In the genomic region with DNA sequence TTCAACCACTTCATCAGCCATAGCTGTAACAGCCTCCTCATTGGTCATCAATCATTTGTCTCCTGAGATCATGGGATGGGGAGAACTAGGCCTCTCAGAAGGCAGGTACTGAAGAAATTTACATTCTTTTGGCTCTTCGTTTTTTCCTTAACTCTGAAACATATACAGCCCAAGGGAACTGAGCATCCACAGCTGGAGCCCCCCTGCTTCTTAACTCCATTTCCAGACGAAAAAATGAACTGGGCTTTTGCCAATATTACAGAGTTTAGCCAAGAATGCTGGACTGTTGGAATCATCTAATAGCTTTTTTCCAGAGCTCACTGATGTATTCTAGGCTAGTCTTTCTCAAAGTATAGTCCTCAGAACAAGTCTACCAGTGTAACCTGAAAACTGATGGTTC, we compare ENCODE assay signal across 18 mouse cellular contexts. TPM values are rescaled to one million over a fixed set of nuclear protein-coding genes. Genes with fewer than 3 reads are reported as not detected.
DNase-seq lines count a peak whose midpoint lies in the region; ATAC-seq and TF ChIP-seq lines count a peak whose summit lies in the region.
"Had no signal": no experiment of that assay in that cellular context is flagged by ENCODE, and none has a peak within 500 bp of the region (broad histone marks: within the 10 kb centered on the region; RNA-seq: fewer than 3 reads in every experiment).

No protein-coding gene starts in this region.

- H3K27ac ChIP-seq in kidney, postnatal 0 days, result no peak overlapping the region
- H3K27ac ChIP-seq in limb, embryonic 14.5 days (replicated peaks; ENCODE audit: low read depth, low read length), result peak overlapping the region; percentile 73; the same call in 1 of the 2 replicates
- H3K27ac ChIP-seq: forebrain, embryonic 10.5 days; hindbrain, embryonic 10.5 days; left cerebral cortex, adult 2 months had no signal

- no peak overlapping the region for H3K4me3 ChIP-seq in kidney, postnatal 0 days (replicated peaks; ENCODE audit: low read depth, low read length)
- H3K4me3 ChIP-seq in limb, embryonic 14.5 days (replicated peaks; ENCODE audit: low read length), result no peak overlapping the region
- H3K4me3 ChIP-seq: forebrain, embryonic 10.5 days; hindbrain, embryonic 10.5 days; left cerebral cortex, adult 2 months; megakaryocyte, embryonic 14.5 days had no signal

- no peak for TF ChIP-seq CTCF in kidney, postnatal 0 days (IDR thresholded peaks at IDR 0.05; ENCODE audit: low read depth)

- no peak overlapping the region for H3K4me2 ChIP-seq in kidney, postnatal 0 days (ENCODE audit: low read length)
- no peak overlapping the region for H3K4me2 ChIP-seq in limb, embryonic 14.5 days (replicated peaks; ENCODE audit: low read depth, low read length, severe bottlenecking)

- WGBS in kidney, postnatal 0 days, result 43% methylated on average over 2 of the region's 2 CpGs
- WGBS in limb, embryonic 14.5 days, result 20% methylated on average over 2 of the region's 2 CpGs

- no peak for ATAC-seq in kidney, postnatal 0 days (replicated peaks; ENCODE audit: low FRiP score, low read depth)
- peak; percentile 80 for ATAC-seq in limb, embryonic 14.5 days (ENCODE audit: low FRiP score, low read depth)
- no peak for ATAC-seq in inflammation-experienced regulatory T-cells, adult 6 months
- ATAC-seq: CD4-positive, CD25-positive, alpha-beta regulatory T cell, adult 4 months; liver, postnatal 0 days; midbrain, embryonic 16.5 days had no signal

- no peak for TF ChIP-seq POLR2A in limb, embryonic 14.5 days (IDR thresholded peaks at IDR 0.05; ENCODE audit: borderline replicate concordance, extremely low read depth, insufficient read depth, insufficient read length)

- no peaks in the 10 kb centered on the region for H3K9me3 ChIP-seq in kidney, postnatal 0 days (replicated peaks; ENCODE audit: low read length)
- H3K9me3 ChIP-seq in limb, embryonic 14.5 days (ENCODE audit: control insufficient read depth, low read length), result no peaks in the 10 kb centered on the region
- H3K9me3 ChIP-seq: forebrain, embryonic 10.5 days; G1E; hindbrain, embryonic 10.5 days had no signal

- DNase-seq in kidney, postnatal 0 days (ENCODE audit: low spot score), result peak; percentile 59
- DNase-seq in kidney, adult 11 months, result no peak
- DNase-seq in 3T3-L1 (ENCODE audit: low read depth, low spot score) (peak; percentile 27), NIH3T3 (ENCODE audit: low read depth) (peak; percentile 64)
- peak; percentile 85 for DNase-seq in limb, embryonic 14.5 days (ENCODE audit: low spot score)
- no peak for DNase-seq in thymus, postnatal 36 days
- DNase-seq: cerebellum, postnatal 10 days; heart, adult 18-20 months; liver; liver, postnatal 0 days had no signal

- no peaks in the 10 kb centered on the region for H3K27me3 ChIP-seq in kidney, postnatal 0 days (ENCODE audit: insufficient read depth, low read length)
- no peaks in the 10 kb centered on the region for H3K27me3 ChIP-seq in limb, embryonic 14.5 days (ENCODE audit: control insufficient read depth, insufficient read depth, low read length)

- H3K36me3 ChIP-seq in kidney, postnatal 0 days (ENCODE audit: insufficient read depth, low read length), result no peaks in the 10 kb centered on the region
- no peaks in the 10 kb centered on the region for H3K36me3 ChIP-seq in limb, embryonic 14.5 days (ENCODE audit: control insufficient read depth, insufficient read depth, low read length)
- H3K36me3 ChIP-seq: forebrain, embryonic 10.5 days; G1E; hindbrain, embryonic 10.5 days had no signal

- H3K9ac ChIP-seq in kidney, postnatal 0 days (ENCODE audit: low read depth, low read length), result no peak overlapping the region
- no peak overlapping the region for H3K9ac ChIP-seq in limb, embryonic 14.5 days (ENCODE audit: low read depth, low read length, severe bottlenecking)
- H3K9ac ChIP-seq: liver, postnatal 0 days had no signal

- no peaks in the 10 kb centered on the region for H3K4me1 ChIP-seq in kidney, postnatal 0 days (replicated peaks; ENCODE audit: insufficient read depth, low read length)
- 0 out of 2 replicates have a peak, but pooled peaks cover 6% of the 10 kb centered on the region for H3K4me1 ChIP-seq in limb, embryonic 14.5 days (ENCODE audit: control insufficient read depth, insufficient read depth, low read length)
- H3K4me1 ChIP-seq: forebrain, embryonic 10.5 days; hindbrain, embryonic 10.5 days; megakaryocyte, embryonic 14.5 days had no signal

RNA-seq across cellular contexts. Expression of a gene that starts 57.3 kb away (rescaled TPM):
- polyA plus RNA-seq in kidney, postnatal 0 days (2015; fragmentation: Nextera tagmentation; extraction: Ambion mirVana), result 33.0 and 36.3 TPM in 2 replicates
- 62.2 and 71.4 TPM in 2 replicates for polyA plus RNA-seq in limb, embryonic 14.5 days (2012; rRNA removed)
- 40.1 and 48.1 TPM in 2 replicates for polyA plus RNA-seq in limb, embryonic 14.5 days (2014; fragmentation: Nextera tagmentation; extraction: Ambion mirVana)
- 10 to 100 TPM; 15.3 to 19.7 (median 18.9) TPM for polyA plus RNA-seq in inflammation-experienced regulatory T-cells, adult 6 months (2017; shearing (Covaris generic))

Comparison
In these comparisons a context has a peak if more than half of its experiments do, and no peak if none do; other contexts are left out.
1. DNase-seq: peak in kidney, postnatal 0 days (single experiment), 3T3-L1 (single experiment), NIH3T3 (single experiment) and limb, embryonic 14.5 days (single experiment); none in kidney, adult 11 months (single experiment) and thymus, postnatal 36 days (0 of 2).